Mouse (Mus musculus): Measurements from ENCODE around the gene Pip4k2a. TPM values are rescaled to one million over a fixed set of nuclear protein-coding genes. Genes with fewer than 3 reads are reported as not detected.
A peak's percentile ranks its signal among the peaks of the same experiment; 100 is the strongest.

The Pip4k2a gene
- polyA plus RNA-seq, 1 experiment: 10.4 TPM

- TF ChIP-seq MAX (IDR thresholded peaks at IDR 0.05; ENCODE audit: low read depth) (no peak), USF1 (IDR thresholded peaks at IDR 0.05; ENCODE audit: low read depth) (no peak), CEBPB (IDR thresholded peaks at IDR 0.05; ENCODE audit: insufficient read depth, poor library complexity, severe bottlenecking) (peak; percentile 99), TCF3 (IDR thresholded peaks at IDR 0.05; ENCODE audit: insufficient read length, low read depth) (peak; percentile 7), MYOG (IDR thresholded peaks at IDR 0.05; ENCODE audit: control insufficient read depth in 1 of 3, insufficient read depth in 1 of 3, insufficient read length in 2 of 3, low read depth in 2 of 3) (peak in 1 of 3 experiments; percentile 60), MYOD1 (IDR thresholded peaks at IDR 0.05; ENCODE audit: control insufficient read depth in 1 of 3, insufficient read length in 2 of 3, low read depth in 2 of 3) (peak in 1 of 3 experiments; percentile 51), POLR2AphosphoS2 (IDR thresholded peaks at IDR 0.05; ENCODE audit: insufficient read length, low read depth) (no peak), E2F4 (IDR thresholded peaks at IDR 0.05; ENCODE audit: insufficient read depth) (no peak), POLR2A (IDR thresholded peaks at IDR 0.05; ENCODE audit: insufficient read length, low read depth) (no peak), REST (IDR thresholded peaks at IDR 0.05; ENCODE audit: insufficient read depth, insufficient read length) (no peak), TCF12 (IDR thresholded peaks at IDR 0.05; ENCODE audit: insufficient read depth, poor library complexity, severe bottlenecking) (peak; percentile 69), SRF (IDR thresholded peaks at IDR 0.05; ENCODE audit: control insufficient read depth, insufficient read length, low read depth) (no peak)
- H3ac ChIP-seq (ENCODE audit: control insufficient read depth, insufficient read length): no peak overlapping the region
- peak overlapping the region; percentile 59 for H3K4me2 ChIP-seq (ENCODE audit: low read depth)
- no peaks in the 10 kb centered on the region for H3K36me3 ChIP-seq (ENCODE audit: control insufficient read depth, insufficient read depth)
- no peaks in the 10 kb centered on the region for H3K27me3 ChIP-seq (ENCODE audit: control insufficient read depth, insufficient read depth, insufficient read length)
- peaks cover 68% of the 10 kb centered on the region for H3K79me2 ChIP-seq (ENCODE audit: control insufficient read depth, insufficient read depth)
- H3K4me3 ChIP-seq: no peak overlapping the region
Measured at GRCm38 (mm10) chr2:18992512-18993510, 5.1 kb downstream of the Pip4k2a start.

- no peak overlapping the region for H3K4me2 ChIP-seq (ENCODE audit: low read depth)
- no peak overlapping the region for H3ac ChIP-seq (ENCODE audit: control insufficient read depth, insufficient read length)
- peaks cover 66% of the 10 kb centered on the region for H3K79me2 ChIP-seq (ENCODE audit: control insufficient read depth, insufficient read depth)
- H3K36me3 ChIP-seq (ENCODE audit: control insufficient read depth, insufficient read depth): no peaks in the 10 kb centered on the region
- H3K4me3 ChIP-seq: no peak overlapping the region
- H3K27me3 ChIP-seq (ENCODE audit: control insufficient read depth, insufficient read depth, insufficient read length): no peaks in the 10 kb centered on the region
- TF ChIP-seq MYOD1 (IDR thresholded peaks at IDR 0.05; ENCODE audit: control insufficient read depth in 1 of 3, insufficient read length in 2 of 3, low read depth in 2 of 3): no peak
- no peak for TF ChIP-seq POLR2A (IDR thresholded peaks at IDR 0.05; ENCODE audit: insufficient read length, low read depth)
- TF ChIP-seq TCF3 (IDR thresholded peaks at IDR 0.05; ENCODE audit: insufficient read length, low read depth): no peak
- no peak for TF ChIP-seq SRF (IDR thresholded peaks at IDR 0.05; ENCODE audit: control insufficient read depth, insufficient read length, low read depth)
- TF ChIP-seq CEBPB (IDR thresholded peaks at IDR 0.05; ENCODE audit: insufficient read depth, poor library complexity, severe bottlenecking): no peak
Measured at GRCm38 (mm10) chr2:18988885-18989284, 9.0 kb downstream of the Pip4k2a start.

GRCm38 (mm10) chr2:18985506-18985905 is 12.4 kb downstream of the Pip4k2a start:
- no peaks in the 10 kb centered on the region for H3K27me3 ChIP-seq (ENCODE audit: control insufficient read depth, insufficient read depth, insufficient read length)
- H3ac ChIP-seq (ENCODE audit: control insufficient read depth, insufficient read length): no peak overlapping the region
- H3K79me2 ChIP-seq (ENCODE audit: control insufficient read depth, insufficient read depth): peaks cover 59% of the 10 kb centered on the region
- H3K4me3 ChIP-seq: no peak overlapping the region
- no peak overlapping the region for H3K4me2 ChIP-seq (ENCODE audit: low read depth)
- TF ChIP-seq TCF12 (IDR thresholded peaks at IDR 0.05; ENCODE audit: insufficient read depth, poor library complexity, severe bottlenecking): no peak
- no peak for TF ChIP-seq POLR2A (IDR thresholded peaks at IDR 0.05; ENCODE audit: insufficient read length, low read depth)
- no peak for TF ChIP-seq TCF3 (IDR thresholded peaks at IDR 0.05; ENCODE audit: insufficient read length, low read depth)
- TF ChIP-seq MYOD1 (IDR thresholded peaks at IDR 0.05; ENCODE audit: control insufficient read depth in 1 of 3, insufficient read length in 2 of 3, low read depth in 2 of 3): no peak
- TF ChIP-seq REST (IDR thresholded peaks at IDR 0.05; ENCODE audit: insufficient read depth, insufficient read length): no peak
- no peak for TF ChIP-seq MYOG (IDR thresholded peaks at IDR 0.05; ENCODE audit: control insufficient read depth in 1 of 3, insufficient read depth in 1 of 3, insufficient read length in 2 of 3, low read depth in 2 of 3)
- no peak for TF ChIP-seq CEBPB (IDR thresholded peaks at IDR 0.05; ENCODE audit: insufficient read depth, poor library complexity, severe bottlenecking)
- no peak for TF ChIP-seq USF1 (IDR thresholded peaks at IDR 0.05; ENCODE audit: low read depth)
- no peak for TF ChIP-seq MAX (IDR thresholded peaks at IDR 0.05; ENCODE audit: low read depth)
- TF ChIP-seq E2F4 (IDR thresholded peaks at IDR 0.05; ENCODE audit: insufficient read depth): no peak
- no peak for TF ChIP-seq SRF (IDR thresholded peaks at IDR 0.05; ENCODE audit: control insufficient read depth, insufficient read length, low read depth)
- no peak for TF ChIP-seq POLR2AphosphoS2 (IDR thresholded peaks at IDR 0.05; ENCODE audit: insufficient read length, low read depth)
- no peaks in the 10 kb centered on the region for H3K36me3 ChIP-seq (ENCODE audit: control insufficient read depth, insufficient read depth)

- Histone ChIP-seq H3K36me3 (ENCODE audit: control insufficient read depth, insufficient read depth) (no peaks in the 10 kb centered on the region), H3K27me3 (ENCODE audit: control insufficient read depth, insufficient read depth, insufficient read length) (no peaks in the 10 kb centered on the region), H3K4me3 (no peak overlapping the region), H3K4me2 (ENCODE audit: low read depth) (no peak overlapping the region), H3K79me2 (ENCODE audit: control insufficient read depth, insufficient read depth) (peaks cover 58% of the 10 kb centered on the region), H3ac (ENCODE audit: control insufficient read depth, insufficient read length) (no peak overlapping the region)
- TF ChIP-seq POLR2AphosphoS2 (IDR thresholded peaks at IDR 0.05; ENCODE audit: insufficient read length, low read depth) (no peak), MYOD1 (IDR thresholded peaks at IDR 0.05; ENCODE audit: control insufficient read depth in 1 of 3, insufficient read length in 2 of 3, low read depth in 2 of 3) (no peak), POLR2A (IDR thresholded peaks at IDR 0.05; ENCODE audit: insufficient read length, low read depth) (no peak), SRF (IDR thresholded peaks at IDR 0.05; ENCODE audit: control insufficient read depth, insufficient read length, low read depth) (no peak), MYOG (IDR thresholded peaks at IDR 0.05; ENCODE audit: control insufficient read depth in 1 of 3, insufficient read depth in 1 of 3, insufficient read length in 2 of 3, low read depth in 2 of 3) (no peak), TCF12 (IDR thresholded peaks at IDR 0.05; ENCODE audit: insufficient read depth, poor library complexity, severe bottlenecking) (no peak), MAX (IDR thresholded peaks at IDR 0.05; ENCODE audit: low read depth) (no peak), USF1 (IDR thresholded peaks at IDR 0.05; ENCODE audit: low read depth) (no peak), E2F4 (IDR thresholded peaks at IDR 0.05; ENCODE audit: insufficient read depth) (no peak)
Measured at GRCm38 (mm10) chr2:18984095-18984847, 13.7 kb downstream of the Pip4k2a start.

All from myocyte (in vitro differentiated cells).